Mouse (Mus musculus): ENCODE data around the gene Nup188.

The Nup188 gene

DNA sequence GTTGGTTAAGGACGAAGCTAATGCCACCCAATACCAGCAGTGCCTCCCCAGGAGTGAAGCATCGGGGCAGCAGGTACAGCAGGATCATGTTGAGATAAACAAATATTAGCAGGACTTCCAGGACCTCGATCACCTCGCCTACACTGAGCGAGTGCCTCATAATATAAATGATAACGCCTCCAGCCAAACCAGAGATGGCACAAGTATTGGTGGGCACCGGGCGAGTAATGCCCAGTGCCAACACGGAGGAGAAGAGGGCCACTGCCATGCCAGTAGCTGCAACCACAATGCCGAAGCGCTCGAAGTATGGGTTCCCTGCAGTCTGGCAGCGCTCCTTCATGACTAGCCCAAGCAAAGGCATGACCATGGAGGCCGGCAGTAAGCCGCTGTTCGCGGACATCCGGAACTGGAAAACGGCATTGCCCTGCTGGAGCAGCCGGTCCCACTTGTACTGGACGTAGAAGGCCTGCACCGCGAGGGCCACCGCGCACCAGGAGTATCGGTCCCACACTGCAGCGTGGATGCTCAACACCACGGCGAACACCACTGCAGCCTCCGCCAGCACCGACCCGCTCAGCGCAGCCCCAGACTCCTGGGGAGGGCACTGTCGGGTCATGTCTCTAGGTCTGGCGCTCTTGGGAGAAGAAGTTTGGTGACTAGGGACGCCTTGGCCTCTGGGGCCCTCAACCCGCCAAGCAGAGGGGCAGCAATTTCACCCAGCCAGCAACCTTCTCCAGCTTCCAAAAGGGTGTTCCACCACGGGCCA lies 598 bp upstream of the Nup188 start:
- DNase-seq = no peak

DNA sequence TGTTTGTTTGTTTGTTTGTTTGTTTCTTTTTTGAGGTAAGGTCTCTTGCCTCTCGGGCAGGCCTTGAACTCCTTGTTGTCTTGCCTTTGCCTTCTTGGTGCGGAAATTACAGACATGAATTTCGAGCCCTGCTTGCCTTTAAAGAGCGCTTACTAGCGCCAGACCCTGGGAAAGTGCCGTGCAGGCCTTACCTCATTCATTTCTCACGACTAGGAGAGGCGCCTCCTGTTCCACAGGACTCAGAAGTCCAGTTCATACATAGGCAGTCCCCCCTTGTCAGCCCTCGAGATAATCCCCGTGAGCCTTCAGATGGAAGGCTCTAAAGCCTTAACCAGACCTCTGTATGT lies 803 bp downstream of the Nup188 start:
- peak; percentile 24 for DNase-seq

DNA sequence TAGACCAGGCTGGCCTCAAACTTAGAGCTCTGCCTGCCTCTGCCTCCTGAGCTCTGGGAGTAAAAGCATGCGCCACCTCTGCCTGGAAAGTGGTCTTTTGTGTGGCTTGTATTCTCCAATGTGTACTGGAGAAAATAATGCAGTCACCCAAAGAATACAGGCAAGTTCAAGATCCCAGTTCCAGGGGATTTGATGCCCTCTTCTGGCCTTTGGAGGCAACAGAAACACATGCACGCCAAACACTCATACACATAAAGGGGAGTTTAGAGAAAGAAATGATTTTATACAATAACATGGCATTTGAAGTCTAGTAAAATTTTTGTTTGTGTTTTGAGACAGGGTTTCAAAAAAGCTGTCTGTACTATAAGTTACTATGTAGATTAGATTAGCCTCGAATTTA lies 13.3 kb downstream of the Nup188 start:
- no peak for DNase-seq

DNA sequence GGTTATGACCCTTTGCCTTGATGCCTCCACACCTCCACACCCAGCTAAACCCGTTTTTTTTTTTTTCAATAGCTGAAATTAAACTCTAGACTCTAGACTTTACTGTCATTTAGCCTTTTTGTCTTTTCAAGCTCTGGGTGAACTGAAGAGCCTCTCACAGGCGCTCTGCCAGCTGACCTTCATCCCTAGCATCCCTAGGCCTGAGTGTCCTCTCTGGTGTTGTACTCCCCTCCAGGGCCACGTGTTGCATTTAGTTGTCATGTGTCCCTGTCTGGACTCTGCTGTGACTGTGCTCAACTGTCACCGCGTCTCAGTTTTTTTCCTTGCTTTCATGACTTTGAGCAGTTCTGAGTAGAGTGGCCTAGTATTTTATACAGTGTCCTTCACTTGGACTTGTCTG lies 13.8 kb downstream of the Nup188 start:
- no peak for DNase-seq

DNA sequence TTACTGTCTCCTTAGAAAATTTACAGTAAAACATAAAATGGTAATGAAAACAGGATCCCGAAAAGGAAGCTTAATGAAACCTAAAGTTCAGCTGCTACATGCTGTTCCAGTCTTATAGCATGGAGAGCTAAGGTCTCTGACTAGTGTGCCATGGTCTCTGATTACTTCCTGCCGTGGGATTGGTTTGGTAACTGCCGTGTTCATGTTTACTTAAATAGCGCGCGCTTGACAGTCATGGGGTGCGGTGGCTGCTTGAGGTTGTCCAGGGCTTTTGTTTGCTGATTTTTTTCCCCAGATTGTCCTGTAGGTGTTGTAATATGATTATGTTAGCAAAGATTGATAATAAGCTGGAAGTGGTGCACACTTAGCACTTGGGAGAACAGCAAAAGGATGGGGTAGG lies 19.9 kb downstream of the Nup188 start:
- DNase-seq = no peak

DNA sequence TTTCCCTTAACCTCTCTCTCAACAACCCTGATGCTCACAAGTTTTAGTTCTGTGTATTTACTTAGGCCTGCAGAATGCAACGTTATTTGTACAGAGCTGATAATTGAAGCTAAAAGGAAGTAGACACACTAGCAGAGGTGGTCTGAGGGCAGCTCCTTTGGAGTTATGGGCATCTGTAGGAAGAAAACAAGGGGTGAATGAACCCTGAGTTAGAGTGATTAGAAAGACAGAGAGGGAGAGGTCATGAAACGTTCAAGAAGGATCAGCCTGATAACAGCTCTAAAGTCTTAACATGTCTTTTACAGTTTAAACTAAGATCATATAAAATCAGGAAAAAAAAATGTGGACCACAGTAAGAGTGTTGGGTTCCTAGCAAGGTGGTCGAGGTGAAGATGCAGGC lies 23.2 kb downstream of the Nup188 start:
- DNase-seq = no peak

DNA sequence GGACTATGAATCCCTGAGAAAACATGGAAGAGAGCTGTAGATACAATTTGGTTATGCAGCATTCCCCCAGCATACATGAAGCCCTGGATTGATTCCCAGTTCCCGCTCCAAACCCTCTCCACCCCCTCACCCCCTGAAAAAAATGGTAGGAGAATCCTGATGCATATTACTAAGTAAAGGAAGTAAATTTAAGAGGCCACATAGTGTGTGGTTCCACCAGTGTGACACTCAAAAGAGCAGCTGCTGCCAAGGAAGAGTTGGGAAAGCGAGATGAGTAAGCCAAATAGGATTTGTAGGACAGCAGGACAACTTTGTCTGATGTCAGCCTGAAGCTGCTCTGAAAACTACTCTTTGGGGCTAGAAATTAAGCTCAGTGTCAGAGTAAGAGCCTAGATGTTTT lies 25.3 kb downstream of the Nup188 start:
- no peak for DNase-seq

DNA sequence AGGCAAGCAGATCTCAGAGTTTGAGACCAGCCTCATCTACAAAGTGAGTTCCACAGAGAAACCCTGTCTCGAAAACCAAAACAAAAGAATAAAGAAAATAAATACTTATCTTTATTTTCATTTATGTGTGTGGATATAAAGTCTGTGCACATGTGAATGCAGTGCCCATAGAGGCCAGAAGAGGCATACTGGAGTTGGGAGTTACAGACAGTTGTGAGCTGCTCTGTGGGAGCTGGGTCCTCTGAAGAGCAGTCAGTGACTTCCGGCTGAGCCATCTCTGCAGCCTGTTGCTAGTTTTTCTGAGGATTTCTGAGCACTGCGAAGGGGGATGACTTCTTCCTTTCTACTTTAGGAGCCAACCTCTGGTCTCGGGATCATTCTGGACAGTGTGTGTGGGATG lies 29.9 kb downstream of the Nup188 start:
- no peak for DNase-seq

DNA sequence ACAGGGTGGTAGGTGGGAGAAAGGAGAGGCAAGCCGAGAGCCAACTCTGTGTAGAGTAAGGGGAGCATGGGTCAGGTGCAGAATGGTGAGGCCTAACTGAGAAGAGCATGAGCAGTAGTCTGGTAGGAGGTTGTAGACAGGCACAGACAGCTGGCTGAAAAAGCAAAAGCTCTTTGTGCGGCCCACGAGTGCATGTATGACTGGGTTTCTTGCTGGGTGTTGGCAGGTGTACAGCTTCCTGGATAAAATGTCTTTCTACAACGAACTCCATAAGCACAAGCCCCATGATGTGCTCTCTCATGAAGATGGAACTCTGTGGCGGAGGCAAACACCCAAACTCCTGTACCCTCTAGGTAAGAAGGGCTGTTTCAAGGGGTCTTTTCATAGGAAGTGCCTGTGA lies 30.8 kb downstream of the Nup188 start:
- no peak for DNase-seq

DNA sequence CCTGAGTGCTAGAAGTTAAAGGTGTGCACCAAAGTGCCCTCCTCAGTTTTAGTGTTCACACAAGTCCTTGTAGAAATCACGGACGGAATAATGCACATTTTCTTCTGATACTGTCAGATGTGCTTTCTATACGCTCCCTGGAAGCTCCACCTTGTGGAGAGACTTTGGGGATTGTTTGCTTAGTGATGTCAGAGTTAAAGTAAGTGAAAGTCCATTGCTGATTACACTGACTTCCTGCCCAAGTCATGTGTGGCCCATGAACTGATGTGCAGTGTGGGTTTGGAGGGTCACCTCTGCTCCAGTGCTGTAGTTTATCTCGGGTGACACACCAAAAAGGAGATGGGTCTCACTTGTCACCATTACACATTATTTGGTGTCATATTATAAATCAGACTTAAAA lies 33.1 kb downstream of the Nup188 start:
- no peak for DNase-seq

DNA sequence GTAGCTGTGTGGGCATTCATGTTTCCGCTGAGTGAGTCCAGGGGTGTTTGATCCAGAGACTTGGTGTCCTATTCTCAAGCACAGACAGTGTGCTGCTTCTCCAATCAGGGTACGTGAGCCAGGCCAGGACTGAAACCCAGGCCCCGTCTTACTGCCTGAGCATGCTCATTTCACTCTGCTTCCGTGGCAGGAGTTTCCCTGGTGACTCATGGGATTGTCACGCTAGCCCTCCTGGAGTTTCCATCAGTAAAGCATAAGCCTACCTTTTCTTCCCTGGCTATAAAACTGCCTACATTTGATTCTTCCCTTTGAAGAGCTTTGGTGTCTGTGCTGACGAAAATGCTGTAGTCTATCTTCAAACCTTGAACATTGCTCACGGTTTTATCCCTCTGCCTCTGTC lies 36.9 kb downstream of the Nup188 start:
- no peak for DNase-seq

DNA sequence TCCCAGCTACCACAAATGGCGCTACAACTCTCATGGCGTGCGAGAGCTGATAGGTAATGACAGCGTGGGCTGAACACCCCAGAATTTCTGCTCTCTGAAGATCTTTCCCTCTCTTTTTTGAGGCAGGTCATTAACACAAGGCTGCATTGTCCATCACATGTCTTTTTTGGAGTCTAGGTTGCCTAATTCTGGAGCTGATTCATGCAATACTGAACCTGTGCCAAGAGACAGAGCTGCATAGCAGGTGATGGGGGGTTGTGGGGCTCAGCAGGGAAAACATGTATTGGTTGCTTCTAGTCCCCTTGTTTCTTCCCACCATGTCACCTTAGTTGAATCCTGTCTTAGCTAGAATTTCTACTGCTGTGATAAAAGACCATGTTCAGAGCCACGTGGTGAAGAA lies 39.1 kb downstream of the Nup188 start:
- no peak for DNase-seq

DNA sequence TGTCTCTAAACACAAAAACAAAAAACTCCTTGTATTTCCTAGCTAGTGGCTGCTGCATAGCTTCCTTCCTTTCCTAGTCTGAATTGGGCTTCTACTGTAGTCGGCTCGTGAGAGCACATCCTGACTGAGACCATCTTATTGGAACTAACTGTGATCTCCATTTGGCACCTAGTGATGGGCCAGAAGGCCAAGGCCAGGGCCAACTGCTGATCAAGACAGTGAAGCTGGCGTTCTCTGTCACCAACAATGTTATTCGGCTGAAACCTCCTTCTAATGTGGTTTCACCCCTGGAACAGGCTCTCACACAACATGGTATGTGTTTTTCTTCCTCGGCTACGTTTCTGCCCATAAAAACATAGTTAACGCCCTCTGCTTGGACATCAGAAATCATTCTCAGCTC lies 41.1 kb downstream of the Nup188 start:
- DNase-seq = no peak

DNA sequence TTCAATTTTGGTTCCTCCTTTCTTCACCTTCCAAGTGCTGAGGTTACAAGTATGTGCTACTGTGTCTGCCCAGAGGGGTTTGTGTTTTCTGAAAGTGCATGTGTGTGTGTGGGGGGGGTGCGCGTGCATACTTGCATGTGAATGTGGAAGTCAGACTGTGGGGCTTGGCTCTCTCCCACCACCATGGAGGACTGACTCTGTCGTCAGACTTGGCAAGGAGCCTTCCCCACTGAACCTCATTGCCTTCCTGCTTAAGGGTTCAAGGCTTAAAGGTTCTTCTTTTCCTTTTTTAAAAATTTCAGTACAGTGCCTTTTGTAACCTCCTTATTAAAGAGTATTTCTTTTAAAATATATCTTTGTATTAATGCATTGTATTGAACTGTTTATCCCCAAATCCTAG lies 42.6 kb downstream of the Nup188 start:
- no peak for DNase-seq

DNA sequence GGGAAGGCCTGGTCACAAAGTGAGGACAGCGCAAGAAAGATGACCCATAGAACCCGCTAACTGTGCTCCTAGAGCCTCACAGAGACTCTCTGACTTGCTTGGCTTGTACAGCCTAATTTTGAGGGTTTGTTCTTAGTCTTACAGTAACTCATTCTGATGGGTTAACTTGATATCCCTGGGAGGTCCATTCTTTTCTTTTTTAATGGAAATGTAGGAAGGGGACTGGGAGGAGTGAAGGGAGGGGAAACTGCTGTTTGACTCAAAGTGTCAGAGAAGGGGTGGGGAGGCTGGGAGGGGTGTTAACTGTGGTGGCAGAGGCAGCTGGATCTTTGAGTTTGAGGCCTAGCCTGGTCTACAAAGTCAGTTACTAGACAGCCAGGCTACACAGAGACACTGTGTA lies 49.1 kb downstream of the Nup188 start:
- DNase-seq = no peak

DNA sequence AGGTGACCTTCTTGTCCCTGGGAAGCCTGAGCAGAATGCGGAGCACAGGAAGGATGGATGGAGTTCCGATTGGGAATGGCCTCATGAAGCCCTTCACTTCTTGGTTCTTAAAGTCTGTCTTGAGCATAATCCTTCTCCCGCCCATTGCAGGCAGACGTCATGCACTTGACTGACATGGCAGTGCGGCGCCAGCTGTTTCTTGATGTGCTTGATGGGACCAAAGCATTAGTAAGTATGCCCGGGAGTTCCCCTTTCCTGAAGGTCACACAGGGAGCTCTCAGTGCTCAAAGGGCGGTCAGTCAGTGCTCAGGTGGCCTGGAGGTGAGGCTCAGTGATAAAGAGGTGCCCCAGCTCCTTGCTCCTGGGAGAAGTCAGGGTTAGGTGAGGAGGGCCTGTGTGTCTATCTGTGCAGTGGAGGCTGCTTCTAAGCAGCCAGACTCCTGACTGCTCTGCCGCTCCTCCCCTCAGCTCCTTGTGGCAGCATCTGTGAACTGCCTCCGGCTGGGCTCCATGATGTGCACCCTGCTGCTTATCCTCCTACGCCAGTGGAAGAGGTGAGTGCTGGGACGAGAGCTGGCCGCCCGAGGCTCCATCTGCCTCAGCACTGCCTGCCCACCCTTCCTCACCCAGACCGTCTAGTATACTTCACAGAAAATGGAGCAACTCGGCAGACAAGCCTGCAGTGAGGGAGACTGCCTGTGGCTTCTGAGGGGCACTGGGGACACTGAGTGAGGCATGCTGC lies 50.1 kb downstream of the Nup188 start:
- DNase-seq = no peak

DNA sequence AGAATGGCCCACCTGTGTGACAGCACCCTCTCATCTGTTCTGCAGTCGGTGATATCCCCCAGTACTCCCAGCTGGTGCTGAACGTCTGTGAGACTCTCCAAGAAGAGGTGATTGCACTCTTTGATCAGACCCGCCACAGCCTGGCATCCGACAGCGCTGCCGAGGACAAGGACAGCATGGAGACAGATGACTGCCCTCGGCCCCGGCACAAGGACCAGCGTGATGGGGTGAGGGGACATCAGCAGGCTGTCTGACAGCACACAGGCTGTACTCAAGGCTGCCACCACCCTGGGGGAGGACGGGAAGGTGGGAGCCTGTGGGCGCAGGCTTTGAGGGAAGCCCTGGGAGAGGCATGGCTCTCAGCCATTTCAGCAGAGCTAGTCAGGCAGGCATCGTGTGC lies 51.0 kb downstream of the Nup188 start:
- DNase-seq = no peak

DNA sequence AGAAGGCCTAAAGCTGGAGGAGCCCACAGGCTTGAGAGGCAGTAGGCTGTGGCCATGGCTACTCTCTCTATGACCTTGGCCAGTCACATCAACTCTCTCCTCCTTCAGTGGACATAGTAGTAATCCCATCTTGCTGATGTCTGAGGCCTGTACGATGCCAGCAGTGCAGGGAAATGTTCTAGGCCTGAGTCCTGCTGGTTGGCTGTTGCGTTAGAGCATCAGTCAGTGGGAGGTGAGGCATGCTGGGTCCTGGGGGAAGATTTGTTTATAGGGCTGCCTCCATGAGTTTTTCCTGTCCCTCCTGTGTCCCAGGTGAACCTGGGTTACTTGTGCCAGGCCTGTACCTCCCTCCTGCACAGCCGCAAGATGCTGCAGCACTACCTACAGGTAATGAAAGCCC lies 55.9 kb downstream of the Nup188 start:
- DNase-seq = no peak

DNA sequence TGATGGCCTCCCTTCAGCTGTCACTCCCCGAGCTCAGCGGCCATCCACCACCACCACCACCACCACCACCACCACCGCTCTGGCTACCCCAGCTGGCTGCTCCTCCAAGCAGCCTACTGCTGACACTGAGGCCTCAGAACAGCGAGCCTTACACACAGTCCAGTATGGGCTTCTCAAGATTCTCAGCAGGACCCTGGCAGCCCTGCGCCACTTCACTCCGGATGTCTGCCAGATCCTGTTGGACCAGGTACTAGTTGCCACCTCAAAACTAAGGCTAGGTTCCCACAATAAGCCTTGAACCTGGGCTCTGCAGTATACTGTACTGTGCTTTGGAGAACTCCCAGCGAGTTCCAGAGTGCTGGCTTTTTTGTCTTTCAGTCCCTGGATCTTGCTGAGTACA lies 56.3 kb downstream of the Nup188 start:
- DNase-seq = no peak

DNA sequence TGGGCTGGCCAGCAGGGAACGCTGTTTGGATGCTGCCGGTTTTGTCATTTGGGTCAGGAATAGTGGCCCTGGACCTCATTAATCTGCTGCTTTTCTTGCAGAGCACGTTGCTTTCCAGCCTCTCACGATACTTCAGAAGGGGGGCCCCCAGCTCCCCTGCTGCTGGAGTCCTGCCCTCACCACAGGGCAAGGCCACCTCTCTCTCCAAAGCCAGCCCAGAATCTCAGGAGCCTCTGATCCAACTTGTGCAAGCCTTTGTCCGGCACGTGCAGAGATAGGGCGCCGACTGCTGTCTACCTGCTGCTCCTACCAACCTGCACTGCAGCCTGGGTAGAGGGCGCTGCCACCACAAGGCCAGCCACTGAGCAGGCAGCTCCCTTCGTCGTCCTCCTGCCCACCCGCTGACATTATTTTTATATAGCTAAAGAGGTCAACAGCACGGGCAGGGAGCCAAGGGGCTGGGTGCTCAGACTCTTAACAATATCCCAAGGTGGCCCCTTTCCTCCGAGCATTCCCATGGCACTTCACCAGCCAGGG lies 57.5 kb downstream of the Nup188 start:
- peak; percentile 27 for DNase-seq

DNA sequence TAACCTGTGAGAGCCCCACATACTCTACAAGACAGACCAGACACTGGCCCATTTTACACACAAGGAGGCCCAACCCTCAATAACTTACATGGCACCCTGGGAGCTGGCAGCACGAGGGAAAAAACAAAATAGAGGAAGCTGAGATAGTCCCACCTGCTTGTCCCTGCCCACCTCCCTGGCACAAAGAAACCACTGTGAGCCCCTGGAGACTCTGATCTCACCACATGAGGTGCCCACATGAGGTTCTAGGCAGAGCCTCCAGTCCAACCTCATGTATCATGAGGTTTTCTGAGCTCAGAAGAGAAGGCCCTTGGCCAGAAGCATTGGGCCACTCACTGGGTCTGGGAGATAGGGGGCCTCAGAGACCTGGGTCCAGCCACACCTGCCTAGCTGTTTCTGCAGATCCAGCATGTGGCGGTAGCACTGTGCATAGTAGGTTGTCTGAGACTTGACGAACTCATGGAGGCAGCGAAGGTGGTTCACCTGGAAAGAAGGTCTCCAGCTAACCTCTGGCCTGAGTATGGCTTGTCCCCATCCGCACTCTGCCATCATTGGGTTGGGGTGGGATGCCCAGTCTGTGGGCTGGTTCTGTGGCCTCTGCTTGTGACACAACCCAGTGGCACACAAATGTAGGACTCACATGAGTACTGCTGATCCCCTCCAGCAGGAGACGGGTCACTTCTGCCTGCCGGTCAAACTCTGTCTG lies 59.9 kb downstream of the Nup188 start:
- no peak for DNase-seq

DNA sequence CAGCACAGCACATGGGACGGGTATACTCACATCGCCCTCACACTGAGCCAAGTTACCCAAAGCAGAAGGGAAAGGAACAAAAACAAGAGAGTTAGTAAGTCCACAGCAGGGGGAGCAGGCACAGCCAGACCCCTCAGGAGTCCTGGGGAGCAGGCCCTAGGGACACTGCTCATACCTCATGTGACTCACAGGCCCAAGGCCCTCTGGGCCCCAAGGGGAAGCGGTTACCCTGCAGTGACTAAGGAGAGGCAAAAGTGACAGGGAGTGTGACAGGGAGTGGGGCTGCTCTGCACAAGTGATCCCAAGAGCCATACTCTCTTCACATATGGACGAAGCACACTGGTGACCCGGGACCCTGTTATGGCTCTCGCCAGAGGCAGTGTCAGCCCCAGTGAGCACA lies 63.0 kb downstream of the Nup188 start:
- no peak for DNase-seq

DNA sequence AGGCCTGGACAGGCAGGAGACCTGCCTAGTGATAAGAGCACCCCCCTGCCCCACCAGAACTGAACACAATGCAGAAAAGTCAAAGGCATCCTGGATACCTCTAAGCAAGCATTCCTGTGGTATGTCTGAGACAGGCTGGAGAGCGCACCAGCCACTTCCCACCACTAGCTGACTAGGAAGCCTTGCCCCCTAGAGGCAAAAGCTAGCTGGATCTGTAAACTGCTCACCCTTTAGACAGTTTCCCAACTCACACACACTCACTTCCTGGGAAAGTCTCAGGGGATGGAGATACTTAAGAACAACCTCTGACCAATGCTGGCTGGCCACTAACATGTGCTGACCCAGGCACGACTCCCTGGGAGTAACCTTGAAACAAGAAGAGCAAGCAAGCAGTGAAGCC lies 65.0 kb downstream of the Nup188 start:
- DNase-seq = no peak

DNA sequence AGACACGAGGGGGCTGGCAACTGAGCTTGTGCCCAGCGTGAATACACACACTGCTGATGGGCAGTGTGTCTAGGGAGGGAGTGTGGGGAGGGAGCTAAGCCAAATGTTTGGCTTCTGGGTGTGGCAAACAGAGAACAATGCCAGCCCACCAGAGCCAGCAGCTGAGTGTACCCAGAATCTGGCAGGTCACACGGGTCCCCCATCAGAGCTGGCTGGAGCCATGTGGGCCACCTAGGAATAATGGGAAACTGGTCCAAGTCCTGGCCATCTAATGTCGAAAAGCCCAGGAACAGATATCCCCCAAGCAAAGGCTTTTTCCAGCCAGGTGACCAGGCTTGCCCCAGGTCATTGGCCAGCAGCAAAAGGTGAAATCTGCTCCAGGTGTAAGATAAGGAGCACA lies 69.7 kb downstream of the Nup188 start:
- no peak for DNase-seq

Data from kidney, postnatal 14 days (tissue).